Mouse (Mus musculus): ENCODE measurements at regions not wholly inside any gene's neighbourhood (a gene's known extent, or its start where the extent isn't known, plus 50 kb on each side); places are given as distances from the start of the nearest gene placed in this dataset.

- DNase-seq, result no peak
Observed at GRCm38 (mm10) chr13:107167856-107168598, 146.1 kb upstream of the Kif2a start.

GRCm38 (mm10) chr13:107151548-107151947, 129.6 kb upstream of the Kif2a start:
- no peak for DNase-seq

GRCm38 (mm10) chr13:107141209-107141608, 119.3 kb upstream of the Kif2a start:
- DNase-seq, result no peak

GRCm38 (mm10) chr13:107134125-107134524, 112.2 kb upstream of the Kif2a start:
- no peak for DNase-seq

GRCm38 (mm10) chr13:107126636-107127035, 104.7 kb upstream of the Kif2a start:
- no peak for DNase-seq

GRCm38 (mm10) chr13:107124130-107124668, 102.3 kb upstream of the Kif2a start:
- DNase-seq, result no peak

GRCm38 (mm10) chr13:107113949-107114690, 92.2 kb upstream of the Kif2a start:
- DNase-seq, result peak; percentile 87

GRCm38 (mm10) chr13:107108045-107108444, 86.1 kb upstream of the Kif2a start:
- DNase-seq, result no peak

GRCm38 (mm10) chr13:107107572-107107971, 85.6 kb upstream of the Kif2a start:
- DNase-seq, result no peak

- DNase-seq, result peak; percentile 41
Observed at GRCm38 (mm10) chr13:107105510-107105909, 83.6 kb upstream of the Kif2a start.

- DNase-seq, result peak; percentile 90
Observed at GRCm38 (mm10) chr13:107101598-107101997, 79.7 kb upstream of the Kif2a start.

- DNase-seq, result no peak
Observed at GRCm38 (mm10) chr13:107100852-107101325, 79.0 kb upstream of the Kif2a start.

- no peak for DNase-seq
Observed at GRCm38 (mm10) chr13:107100116-107100515, 78.2 kb upstream of the Kif2a start.

GRCm38 (mm10) chr13:107097005-107097404, 75.1 kb upstream of the Kif2a start:
- DNase-seq, result no peak

- DNase-seq, result no peak
Observed at GRCm38 (mm10) chr13:107094976-107095716, 73.2 kb upstream of the Kif2a start.

- DNase-seq, result no peak
Observed at GRCm38 (mm10) chr13:107094487-107094886, 72.6 kb upstream of the Kif2a start.

GRCm38 (mm10) chr13:107093683-107094082, 71.8 kb upstream of the Kif2a start:
- DNase-seq, result no peak

- no peak for DNase-seq
Observed at GRCm38 (mm10) chr13:107088198-107088597, 66.3 kb upstream of the Kif2a start.

- DNase-seq, result no peak
Observed at GRCm38 (mm10) chr13:107087355-107087754, 65.4 kb upstream of the Kif2a start.

- no peak for DNase-seq
Observed at GRCm38 (mm10) chr13:107078085-107078484, 56.2 kb upstream of the Kif2a start.

- no peak for DNase-seq
Observed at GRCm38 (mm10) chr13:107074917-107075316, 53.0 kb upstream of the Kif2a start.

GRCm38 (mm10) chr13:107073039-107073620, 51.2 kb upstream of the Kif2a start:
- DNase-seq, result no peak
